Mouse (Mus musculus): ENCODE measurements around the gene Cdiptos.

- peak; percentile 92 for TF ChIP-seq CTCF (IDR thresholded peaks at IDR 0.05; ENCODE audit: extremely low read depth, insufficient read depth, low read length)
- TF ChIP-seq POLR2A (IDR thresholded peaks at IDR 0.05; ENCODE audit: extremely low read depth, insufficient read depth, low read length), result 0 out of 2 replicates have a peak, but pooled peaks have one; percentile 18
Observed at GRCm38 (mm10) chr7:126975950-126976866, at the start of gene Cdiptos.

Measured in cortical plate, adult 2 months (tissue).